9 mouse cellular contexts compared by ENCODE assay signal in the genomic region with DNA sequence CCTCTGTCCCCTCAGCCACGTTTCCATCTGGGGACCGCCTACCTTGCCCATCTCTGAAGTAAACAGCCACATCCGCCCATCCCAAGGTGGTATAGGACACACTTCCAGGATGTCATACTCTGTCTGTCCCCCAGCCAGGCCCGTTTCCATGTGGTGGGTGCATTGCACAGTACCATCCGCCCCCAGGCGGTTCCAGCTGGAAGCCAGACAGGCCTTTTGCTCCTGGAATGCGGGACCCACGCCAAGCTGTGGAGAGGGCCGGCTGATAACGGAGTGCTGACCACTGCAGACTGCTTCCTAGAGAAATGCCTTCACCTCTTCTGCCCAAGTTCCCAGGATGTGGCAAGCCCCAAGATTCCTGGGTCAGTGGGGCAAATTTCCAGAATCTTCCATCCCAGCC.
DNase-seq lines count a peak whose midpoint lies in the region; ATAC-seq and TF ChIP-seq lines count a peak whose summit lies in the region.
"Had no signal": no experiment of that assay in that cellular context is flagged by ENCODE, and none has a peak within 500 bp of the region (broad histone marks: within the 10 kb centered on the region; RNA-seq: fewer than 3 reads in every experiment).

No protein-coding gene starts in this region.

- no peak for TF ChIP-seq POLR2A in embryonic fibroblast, embryonic 13.5 days (IDR thresholded peaks at IDR 0.05; ENCODE audit: low read depth, low read length)

- H3K9ac ChIP-seq in midbrain, embryonic 14.5 days (replicated peaks; ENCODE audit: low read length) = no peak overlapping the region
- no peak overlapping the region for H3K9ac ChIP-seq in liver, embryonic 11.5 days (ENCODE audit: low read depth, low read length)

- H3K4me1 ChIP-seq in midbrain, embryonic 14.5 days (ENCODE audit: control insufficient read depth, insufficient read depth, low read length) = no peaks in the 10 kb centered on the region
- peaks cover 6% of the 10 kb centered on the region for H3K4me1 ChIP-seq in midbrain, embryonic 10.5 days
- H3K4me1 ChIP-seq in embryonic fibroblast, embryonic 13.5 days (ENCODE audit: control insufficient read depth, insufficient read depth, low read length) = peaks cover 8% of the 10 kb centered on the region
- peaks cover 2% of the 10 kb centered on the region; the same call in 1 of the 2 replicates for H3K4me1 ChIP-seq in liver, embryonic 11.5 days (replicated peaks; ENCODE audit: control insufficient read depth, insufficient read depth, low read length)

- ATAC-seq in midbrain, embryonic 14.5 days (ENCODE audit: low FRiP score, low TSS enrichment) = no peak
- ATAC-seq in liver, embryonic 11.5 days (replicated peaks; ENCODE audit: low FRiP score) = peak; percentile 44; the same call in 1 of the 2 replicates

- no peak overlapping the region for H3K4me2 ChIP-seq in midbrain, embryonic 14.5 days (ENCODE audit: low read length)
- no peak overlapping the region for H3K4me2 ChIP-seq in liver, embryonic 11.5 days

- no peaks in the 10 kb centered on the region for H3K9me3 ChIP-seq in midbrain, embryonic 14.5 days (ENCODE audit: control insufficient read depth, low read length)
- no peaks in the 10 kb centered on the region for H3K9me3 ChIP-seq in midbrain, embryonic 10.5 days (replicated peaks)
- H3K9me3 ChIP-seq in liver, embryonic 11.5 days (ENCODE audit: control insufficient read depth, low read length) = no peaks in the 10 kb centered on the region

- peak; percentile 36 for DNase-seq in midbrain, embryonic 14.5 days
- no peak for DNase-seq in midbrain, embryonic 10.5 days (ENCODE audit: low spot score)
- peak; percentile 86 to 87 for DNase-seq in heart, postnatal 36 days
- no peak for DNase-seq in liver, embryonic 11.5 days (ENCODE audit: low spot score)
- DNase-seq in testis, postnatal 10 days (ENCODE audit: low spot score) = peak; percentile 94
- no peak for DNase-seq in cerebellum, postnatal 36 days
- DNase-seq in cerebellum, adult 11-12 months = no peak

- no peaks in the 10 kb centered on the region for H3K36me3 ChIP-seq in midbrain, embryonic 14.5 days (ENCODE audit: control insufficient read depth, insufficient read depth, low read length)
- no peaks in the 10 kb centered on the region for H3K36me3 ChIP-seq in midbrain, embryonic 10.5 days
- H3K36me3 ChIP-seq in liver, embryonic 11.5 days (ENCODE audit: control insufficient read depth, insufficient read depth, low read length) = no peaks in the 10 kb centered on the region

- WGBS in midbrain, embryonic 14.5 days = 71% methylated on average over 10 of the region's 10 CpGs
- 74% methylated on average over 10 of the region's 10 CpGs for WGBS in midbrain, embryonic 10.5 days
- 50% methylated on average over 10 of the region's 10 CpGs for WGBS in liver, embryonic 11.5 days

- intact Hi-C loops in heart, postnatal 36 days (cut with DNase I) = loop anchor here (2.0 kb wide), 2 partner anchors 42 to 178 kb away; partner anchors contain the start of genes Cebpb and Tmem189

- no peak overlapping the region for H3K4me3 ChIP-seq in midbrain, embryonic 14.5 days (replicated peaks; ENCODE audit: low read depth, low read length)
- H3K4me3 ChIP-seq in midbrain, embryonic 10.5 days = no peak overlapping the region
- H3K4me3 ChIP-seq in embryonic fibroblast, embryonic 13.5 days (ENCODE audit: insufficient read depth, low read length) = no peak overlapping the region
- no peak overlapping the region for H3K4me3 ChIP-seq in liver, embryonic 11.5 days (ENCODE audit: low read depth, low read length)
- H3K4me3 ChIP-seq: erythroblast, embryonic 14.5 days had no signal

- H3K27me3 ChIP-seq in midbrain, embryonic 14.5 days (ENCODE audit: control insufficient read depth, insufficient read depth, low read length) = no peaks in the 10 kb centered on the region
- no peaks in the 10 kb centered on the region for H3K27me3 ChIP-seq in midbrain, embryonic 10.5 days (ENCODE audit: low read depth, poor library complexity, severe bottlenecking)
- H3K27me3 ChIP-seq in liver, embryonic 11.5 days (replicated peaks; ENCODE audit: control insufficient read depth, insufficient read depth, low read length) = no peaks in the 10 kb centered on the region

- 0 out of 2 replicates have a peak, but pooled peaks have one; percentile 9 for TF ChIP-seq CTCF in embryonic fibroblast, embryonic 13.5 days (IDR thresholded peaks at IDR 0.05; ENCODE audit: borderline replicate concordance, insufficient read depth, low read length)

- H3K27ac ChIP-seq in midbrain, embryonic 14.5 days (replicated peaks; ENCODE audit: low read depth, low read length) = no peak overlapping the region
- H3K27ac ChIP-seq in midbrain, embryonic 10.5 days (replicated peaks) = no peak overlapping the region
- peak overlapping the region; percentile 44; the same call in 1 of the 2 replicates for H3K27ac ChIP-seq in embryonic fibroblast, embryonic 13.5 days (ENCODE audit: insufficient read depth, low read length)
- H3K27ac ChIP-seq in liver, embryonic 11.5 days (ENCODE audit: low read depth, low read length) = no peak overlapping the region

Comparison
In these comparisons a context has a peak if more than half of its experiments do, and no peak if none do; other contexts are left out.
1. DNase-seq: peak in midbrain, embryonic 14.5 days (single experiment), heart, postnatal 36 days (2 of 2) and testis, postnatal 10 days (single experiment); none in midbrain, embryonic 10.5 days (single experiment), liver, embryonic 11.5 days (single experiment), cerebellum, postnatal 36 days (0 of 2) and cerebellum, adult 11-12 months (single experiment).